Mouse (Mus musculus): ENCODE results near the gene Amigo2.

DNA sequence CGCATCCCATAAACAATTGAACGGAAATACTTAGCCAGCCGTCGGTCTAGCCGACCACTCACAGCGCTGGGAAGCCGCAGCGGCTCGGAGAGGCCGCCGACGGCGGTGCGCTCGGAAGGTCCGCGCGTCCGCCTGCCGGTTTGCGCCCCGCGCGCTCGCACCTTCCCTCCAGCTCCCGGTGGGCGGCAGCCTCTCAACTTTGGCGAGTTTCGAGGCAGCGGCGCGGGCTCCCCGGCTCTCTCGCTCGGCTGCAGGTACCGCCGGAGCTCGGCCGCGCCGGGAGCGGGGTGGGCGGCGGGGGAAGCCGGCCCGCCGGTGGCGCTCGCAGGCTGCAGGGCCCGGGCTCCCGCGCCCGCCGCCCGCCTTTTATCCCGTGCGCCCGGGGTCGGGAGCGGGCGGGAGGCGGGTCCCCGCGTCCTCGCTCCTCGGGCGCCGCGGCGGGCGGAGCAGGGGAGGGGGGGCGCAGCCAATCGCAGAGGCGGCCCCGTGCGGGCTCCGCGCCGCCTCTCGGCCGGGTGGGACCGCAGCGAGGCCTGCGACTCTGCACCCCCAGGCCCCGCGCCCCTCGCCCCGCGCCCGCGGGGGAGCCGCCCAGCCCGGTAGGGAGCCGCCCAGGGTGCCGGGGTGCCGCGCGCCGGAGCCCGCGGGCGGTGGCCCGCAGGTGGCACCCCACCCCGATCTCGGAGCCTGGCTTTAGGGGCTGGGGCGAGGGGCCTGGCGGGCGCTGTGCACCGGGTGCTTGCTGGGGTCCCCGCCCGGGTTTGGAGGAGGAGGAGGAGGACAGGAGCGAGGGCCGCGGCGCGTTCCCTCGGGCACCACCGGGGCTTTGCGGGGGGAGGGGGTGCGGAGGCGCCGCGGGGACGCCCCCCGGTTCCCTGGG lies at the start of gene Amigo2, which contains the start of gene Pced1b:
- TF ChIP-seq CTCF (IDR thresholded peaks at IDR 0.05; ENCODE audit: low read depth, low read length) (no peak), POLR2A (IDR thresholded peaks at IDR 0.05; ENCODE audit: extremely low read depth, insufficient read depth, low read length) (peak; percentile 43; the same call in 1 of the 2 replicates)

Measured in liver, adult 2 months (tissue).